In genomic region chrX:151337804-151338203, GRCm38 (mm10) we compare ENCODE assay signal across 11 mouse cellular contexts. TPM values are rescaled to one million over a fixed set of nuclear protein-coding genes. Genes with fewer than 3 reads are reported as not detected.
A peak's percentile ranks its signal among the peaks of the same experiment; 100 is the strongest.
DNase-seq lines count a peak whose midpoint lies in the region; ATAC-seq and TF ChIP-seq lines count a peak whose summit lies in the region.
"Had no signal": no experiment of that assay in that cellular context is flagged by ENCODE, and none has a peak within 500 bp of the region (broad histone marks: within the 10 kb centered on the region; RNA-seq: fewer than 3 reads in every experiment).

No protein-coding gene starts in this region.

- 71% methylated on average over 4 of the region's 4 CpGs for WGBS in lung, embryonic 14.5 days
- WGBS in lung, adult 2 months, result 56% methylated on average over 4 of the region's 4 CpGs
- 38% methylated on average over 4 of the region's 4 CpGs for WGBS in heart, embryonic 16.5 days
- 88% methylated on average over 4 of the region's 4 CpGs for WGBS in midbrain, embryonic 13.5 days
- WGBS in midbrain, postnatal 0 days, result 78% methylated on average over 4 of the region's 4 CpGs

- DNase-seq in lung, embryonic 14.5 days, result peak; percentile 1
- no peak for DNase-seq in lung, adult 2 months
- peak; percentile 80 for DNase-seq in gastrocnemius, adult 18-20 months (ENCODE audit: low spot score)
- peak; percentile 18 for DNase-seq in lung, postnatal 36 days
- no peak for DNase-seq in midbrain, postnatal 0 days (ENCODE audit: low spot score)
- no peak for DNase-seq in left cerebral cortex, adult 8-10 months (ENCODE audit: low spot score in 2 of 2)
- DNase-seq: thymus, postnatal 4 days had no signal

- H3K27me3 ChIP-seq in lung, embryonic 14.5 days (ENCODE audit: insufficient read depth, low read length), result no peaks in the 10 kb centered on the region
- no peaks in the 10 kb centered on the region for H3K27me3 ChIP-seq in heart, embryonic 16.5 days (ENCODE audit: control insufficient read depth, insufficient read depth, low read length)
- H3K27me3 ChIP-seq in midbrain, embryonic 13.5 days, result peaks cover 30% of the 10 kb centered on the region
- no peaks in the 10 kb centered on the region for H3K27me3 ChIP-seq in midbrain, postnatal 0 days (ENCODE audit: insufficient read depth, low read length)

- no peak overlapping the region for H3K4me2 ChIP-seq in lung, embryonic 14.5 days
- no peak overlapping the region for H3K4me2 ChIP-seq in heart, embryonic 16.5 days (ENCODE audit: low read depth, low read length)
- H3K4me2 ChIP-seq in midbrain, embryonic 13.5 days (replicated peaks), result no peak overlapping the region
- H3K4me2 ChIP-seq in midbrain, postnatal 0 days (ENCODE audit: low read depth, low read length, poor library complexity, severe bottlenecking), result no peak overlapping the region

- TF ChIP-seq POLR2A in lung, adult 2 months (IDR thresholded peaks at IDR 0.05; ENCODE audit: borderline replicate concordance, extremely low read depth, low read depth, low read length), result no peak

- no peak for ATAC-seq in lung, embryonic 14.5 days (ENCODE audit: insufficient read depth)
- peak; percentile 94 for ATAC-seq in heart, embryonic 16.5 days (replicated peaks; ENCODE audit: extremely low read depth, insufficient read depth, low FRiP score)
- no peak for ATAC-seq in midbrain, embryonic 13.5 days
- ATAC-seq in midbrain, postnatal 0 days (ENCODE audit: low FRiP score), result no peak
- ATAC-seq: intestine, embryonic 16.5 days had no signal

- H3K36me3 ChIP-seq in lung, embryonic 14.5 days (ENCODE audit: insufficient read depth), result no peaks in the 10 kb centered on the region
- no peaks in the 10 kb centered on the region for H3K36me3 ChIP-seq in heart, embryonic 16.5 days (ENCODE audit: control insufficient read depth, insufficient read depth)
- H3K36me3 ChIP-seq in midbrain, embryonic 13.5 days, result no peaks in the 10 kb centered on the region
- H3K36me3 ChIP-seq in midbrain, postnatal 0 days (ENCODE audit: insufficient read depth, low read length), result no peaks in the 10 kb centered on the region
- H3K36me3 ChIP-seq: G1E had no signal

- H3K27ac ChIP-seq in lung, embryonic 14.5 days (ENCODE audit: low read depth), result no peak overlapping the region
- H3K27ac ChIP-seq in heart, embryonic 16.5 days (ENCODE audit: low read length), result peak overlapping the region; percentile 46
- H3K27ac ChIP-seq in midbrain, embryonic 13.5 days, result no peak overlapping the region
- no peak overlapping the region for H3K27ac ChIP-seq in midbrain, postnatal 0 days (ENCODE audit: low read depth, low read length)

- no peaks in the 10 kb centered on the region for H3K4me1 ChIP-seq in lung, embryonic 14.5 days (ENCODE audit: insufficient read depth)
- H3K4me1 ChIP-seq in lung, adult 2 months (ENCODE audit: control insufficient read depth, insufficient read depth, low read length), result no peaks in the 10 kb centered on the region
- peaks cover 10% of the 10 kb centered on the region; the same call in 1 of the 2 replicates for H3K4me1 ChIP-seq in heart, embryonic 16.5 days (ENCODE audit: control insufficient read depth, insufficient read depth, low read length)
- H3K4me1 ChIP-seq in midbrain, embryonic 13.5 days (replicated peaks), result no peaks in the 10 kb centered on the region
- no peaks in the 10 kb centered on the region for H3K4me1 ChIP-seq in midbrain, postnatal 0 days (ENCODE audit: insufficient read depth, low read length)

- no peaks in the 10 kb centered on the region for H3K9me3 ChIP-seq in lung, embryonic 14.5 days (ENCODE audit: low read depth, low read length)
- no peaks in the 10 kb centered on the region for H3K9me3 ChIP-seq in heart, embryonic 16.5 days (replicated peaks; ENCODE audit: control insufficient read depth, low read length)
- H3K9me3 ChIP-seq in midbrain, embryonic 13.5 days, result no peaks in the 10 kb centered on the region
- H3K9me3 ChIP-seq in midbrain, postnatal 0 days (ENCODE audit: low read length), result no peaks in the 10 kb centered on the region
- H3K9me3 ChIP-seq: G1E had no signal

- H3K9ac ChIP-seq in lung, embryonic 14.5 days, result no peak overlapping the region
- no peak overlapping the region for H3K9ac ChIP-seq in heart, embryonic 16.5 days (ENCODE audit: low read length)
- H3K9ac ChIP-seq in midbrain, embryonic 13.5 days (replicated peaks), result no peak overlapping the region
- H3K9ac ChIP-seq in midbrain, postnatal 0 days (replicated peaks; ENCODE audit: low read length, poor library complexity, severe bottlenecking), result no peak overlapping the region

- no peak for TF ChIP-seq CTCF in lung, embryonic 14.5 days (IDR thresholded peaks at IDR 0.05; ENCODE audit: low read depth)
- no peak for TF ChIP-seq CTCF in lung, adult 2 months (IDR thresholded peaks at IDR 0.05; ENCODE audit: insufficient read depth, low read length)
- no peak for TF ChIP-seq CTCF in midbrain, postnatal 0 days (IDR thresholded peaks at IDR 0.05)

- H3K4me3 ChIP-seq in lung, embryonic 14.5 days (ENCODE audit: low read depth, low read length), result no peak overlapping the region
- H3K4me3 ChIP-seq in lung, adult 2 months (replicated peaks; ENCODE audit: extremely low read depth, low read depth, low read length), result no peak overlapping the region
- H3K4me3 ChIP-seq in heart, embryonic 16.5 days (ENCODE audit: low read length), result no peak overlapping the region
- no peak overlapping the region for H3K4me3 ChIP-seq in midbrain, embryonic 13.5 days (replicated peaks)
- H3K4me3 ChIP-seq in midbrain, postnatal 0 days (ENCODE audit: low read depth, low read length), result no peak overlapping the region

RNA-seq across cellular contexts. Expression of gene Fam120c, which starts 6.2 kb away (rescaled TPM):
- 3.8 TPM in 2 replicates for polyA plus RNA-seq in lung, embryonic 14.5 days (2014; fragmentation: Nextera tagmentation; extraction: Ambion mirVana)
- polyA plus RNA-seq in lung, adult 2 months (2012; rRNA removed), result 2.6 and 2.8 TPM in 2 replicates
- total RNA-seq in gastrocnemius, adult 18-20 months (2021), result 10 to 100 TPM; 10.7 to 11.5 TPM
- 3.2 and 3.8 TPM in 2 replicates for polyA plus RNA-seq in heart, embryonic 16.5 days (2015; fragmentation: Nextera tagmentation; extraction: Ambion mirVana)
- 4.7 and 5.1 TPM in 2 replicates for polyA plus RNA-seq in midbrain, embryonic 13.5 days (2015; fragmentation: Nextera tagmentation; extraction: Ambion mirVana)
- 19.0 and 22.3 TPM in 2 replicates for total RNA-seq in midbrain, postnatal 0 days (2014; rRNA removed)
- polyA plus RNA-seq in midbrain, postnatal 0 days (2015; fragmentation: Nextera tagmentation; extraction: Ambion mirVana), result 6.9 and 7.4 TPM in 2 replicates
- 10 to 100 TPM; 41.7 to 47.9 (median 44.2) TPM for total RNA-seq in left cerebral cortex, adult 8-10 months (2022)

Comparison
In these comparisons a context has a peak if more than half of its experiments do, and no peak if none do; other contexts are left out.
1. DNase-seq: peak in lung, embryonic 14.5 days (single experiment), gastrocnemius, adult 18-20 months (single experiment) and lung, postnatal 36 days (single experiment); none in lung, adult 2 months (single experiment), midbrain, postnatal 0 days (single experiment) and left cerebral cortex, adult 8-10 months (0 of 2).